Comparison of ENCODE assay signal across 8 mouse cellular contexts in genomic region chr10:57841638-57842509, GRCm38 (mm10). TPM values are rescaled to one million over a fixed set of nuclear protein-coding genes. Genes with fewer than 3 reads are reported as not detected.
DNase-seq lines count a peak whose midpoint lies in the region; ATAC-seq and TF ChIP-seq lines count a peak whose summit lies in the region.

No protein-coding gene starts in this region.

- no peaks in the 10 kb centered on the region for H3K36me3 ChIP-seq in MEL (ENCODE audit: control insufficient read depth in 1 of 2, insufficient read depth in 2 of 2, low read length in 2 of 2)
- no peaks in the 10 kb centered on the region for H3K36me3 ChIP-seq in forebrain, postnatal 0 days (ENCODE audit: insufficient read depth)
- H3K36me3 ChIP-seq in liver, embryonic 13.5 days, result no peaks in the 10 kb centered on the region
- no peaks in the 10 kb centered on the region for H3K36me3 ChIP-seq in neural tube, embryonic 14.5 days (ENCODE audit: control insufficient read depth, insufficient read depth, low read length)

- H3K4me3 ChIP-seq in MEL (ENCODE audit: control insufficient read depth in 1 of 2, insufficient read depth in 1 of 2, low read depth in 2 of 2, low read length in 2 of 2), result no peak overlapping the region
- no peak overlapping the region for H3K4me3 ChIP-seq in forebrain, postnatal 0 days (ENCODE audit: low read depth, low read length)
- H3K4me3 ChIP-seq in liver, embryonic 13.5 days (replicated peaks), result no peak overlapping the region
- H3K4me3 ChIP-seq in neural tube, embryonic 14.5 days (ENCODE audit: low read depth, low read length), result no peak overlapping the region

- no peak for TF ChIP-seq EP300 in MEL (IDR thresholded peaks at IDR 0.05; ENCODE audit: low read depth in 1 of 2, low read length in 2 of 2)

- ATAC-seq in forebrain, postnatal 0 days, result peak; percentile 71; the same call in 1 of the 2 replicates
- ATAC-seq in liver, embryonic 13.5 days (ENCODE audit: low read depth), result no peak
- peak; percentile 79 for ATAC-seq in neural tube, embryonic 14.5 days (ENCODE audit: low read depth)

- no peaks in the 10 kb centered on the region for H3K27me3 ChIP-seq in MEL (ENCODE audit: control insufficient read depth in 1 of 2, insufficient read depth in 2 of 2, low read length in 2 of 2)
- no peaks in the 10 kb centered on the region for H3K27me3 ChIP-seq in forebrain, postnatal 0 days (ENCODE audit: insufficient read depth, low read length)
- no peaks in the 10 kb centered on the region for H3K27me3 ChIP-seq in liver, embryonic 13.5 days
- no peaks in the 10 kb centered on the region for H3K27me3 ChIP-seq in neural tube, embryonic 14.5 days (ENCODE audit: control insufficient read depth, insufficient read depth, low read length)

- no peak overlapping the region for H3K9ac ChIP-seq in MEL (ENCODE audit: control insufficient read depth, low read depth, low read length, poor library complexity, severe bottlenecking)
- no peak overlapping the region for H3K9ac ChIP-seq in forebrain, postnatal 0 days
- H3K9ac ChIP-seq in liver, embryonic 13.5 days, result no peak overlapping the region
- no peak overlapping the region for H3K9ac ChIP-seq in neural tube, embryonic 14.5 days (replicated peaks; ENCODE audit: low read depth, low read length)

- no peaks in the 10 kb centered on the region for H3K79me2 ChIP-seq in MEL (ENCODE audit: control insufficient read depth, insufficient read depth, low read length, poor library complexity)

- H3K4me2 ChIP-seq in forebrain, postnatal 0 days (ENCODE audit: low read depth), result no peak overlapping the region
- H3K4me2 ChIP-seq in liver, embryonic 13.5 days, result no peak overlapping the region
- no peak overlapping the region for H3K4me2 ChIP-seq in neural tube, embryonic 14.5 days (ENCODE audit: low read depth, low read length)

- H3K9me3 ChIP-seq in MEL (replicated peaks; ENCODE audit: insufficient read depth, low read length), result no peaks in the 10 kb centered on the region
- H3K9me3 ChIP-seq in forebrain, postnatal 0 days (ENCODE audit: low read length), result no peaks in the 10 kb centered on the region
- H3K9me3 ChIP-seq in liver, embryonic 13.5 days (replicated peaks), result no peaks in the 10 kb centered on the region
- no peaks in the 10 kb centered on the region for H3K9me3 ChIP-seq in neural tube, embryonic 14.5 days (ENCODE audit: control insufficient read depth, low read length)

- H3K4me1 ChIP-seq in MEL (ENCODE audit: control insufficient read depth in 1 of 2, insufficient read depth in 2 of 2, low read length in 2 of 2), result no peaks in the 10 kb centered on the region
- no peaks in the 10 kb centered on the region for H3K4me1 ChIP-seq in forebrain, postnatal 0 days (ENCODE audit: insufficient read depth)
- no peaks in the 10 kb centered on the region for H3K4me1 ChIP-seq in liver, embryonic 13.5 days (replicated peaks)
- H3K4me1 ChIP-seq in neural tube, embryonic 14.5 days (ENCODE audit: control insufficient read depth, insufficient read depth, low read length), result no peaks in the 10 kb centered on the region

- DNase-seq in A20 (ENCODE audit: low read depth, low spot score), result peak; percentile 70
- peak; percentile 63 for DNase-seq in MEL (ENCODE audit: low read depth, low spot score)
- peak; percentile 54 to 60 for DNase-seq in cerebellum, adult 18-20 months
- DNase-seq in forebrain, postnatal 0 days, result peak; percentile 86
- DNase-seq in kidney, adult 8-10 months, result peak; percentile 33 to 56
- DNase-seq in liver, embryonic 13.5 days, result peak; percentile 5
- DNase-seq in thymus, postnatal 25 days, result peak; percentile 39

- no peak overlapping the region for H3K27ac ChIP-seq in MEL (ENCODE audit: control insufficient read depth, low read depth, low read length)
- no peak overlapping the region for H3K27ac ChIP-seq in forebrain, postnatal 0 days (ENCODE audit: low read depth, low read length)
- H3K27ac ChIP-seq in liver, embryonic 13.5 days, result no peak overlapping the region
- no peak overlapping the region for H3K27ac ChIP-seq in neural tube, embryonic 14.5 days (ENCODE audit: low read depth, low read length)

- peak; percentile 55 to 87 (median 64) for TF ChIP-seq CTCF in MEL (IDR thresholded peaks at IDR 0.05 in 2 of 3, conservative IDR thresholded peaks at IDR 0.05 in 1 of 3; ENCODE audit: control insufficient read depth in 1 of 3, insufficient read depth in 1 of 3, low read depth in 2 of 3, low read length in 3 of 3, poor library complexity in 1 of 3, severe bottlenecking in 1 of 3)
- peak; percentile 91 for TF ChIP-seq CTCF in forebrain, postnatal 0 days (IDR thresholded peaks at IDR 0.05; ENCODE audit: low read depth)

- TF ChIP-seq POLR2A in MEL (IDR thresholded peaks at IDR 0.05; ENCODE audit: control insufficient read depth in 1 of 2, insufficient read depth in 1 of 2, low read depth in 1 of 2, low read length in 2 of 2, poor library complexity in 1 of 2), result no peak

- WGBS in forebrain, postnatal 0 days, result 46% methylated on average over 8 of the region's 8 CpGs
- WGBS in liver, embryonic 13.5 days (ENCODE audit: insufficient replicate concordance), result 33% methylated on average over 8 of the region's 8 CpGs
- WGBS in neural tube, embryonic 14.5 days, result 42% methylated on average over 8 of the region's 8 CpGs

- peak; percentile 74 for TF ChIP-seq RAD21 in MEL (IDR thresholded peaks at IDR 0.05; ENCODE audit: low read depth, low read length)

TF ChIP-seq in MEL, 35 proteins besides CTCF, POLR2A, EP300 and RAD21:
- TF ChIP-seq MAFK (IDR thresholded peaks at IDR 0.05; ENCODE audit: borderline replicate concordance, low read depth, low read length) (no peak), SMC3 (IDR thresholded peaks at IDR 0.05; ENCODE audit: low read depth, low read length) (peak; percentile 91), ZMIZ1 (IDR thresholded peaks at IDR 0.05; ENCODE audit: low read depth, low read length) (no peak), MYB (IDR thresholded peaks at IDR 0.05; ENCODE audit: low read depth, low read length) (no peak), CHD2 (IDR thresholded peaks at IDR 0.05; ENCODE audit: low read length) (no peak), ZC3H11A (IDR thresholded peaks at IDR 0.05; ENCODE audit: low read depth, low read length) (peak; percentile 88), ELF1 (IDR thresholded peaks at IDR 0.05; ENCODE audit: low read depth, low read length) (no peak), USF2 (IDR thresholded peaks at IDR 0.05; ENCODE audit: borderline replicate concordance in 1 of 2, insufficient read depth in 1 of 2, low read depth in 1 of 2, low read length in 2 of 2) (no peak), TCF12 (IDR thresholded peaks at IDR 0.05; ENCODE audit: low read depth, low read length) (0 out of 2 replicates have a peak, but pooled peaks have one; percentile 10), RCOR1 (IDR thresholded peaks at IDR 0.05; ENCODE audit: low read depth, low read length) (no peak), E2F4 (IDR thresholded peaks at IDR 0.05; ENCODE audit: borderline replicate concordance, low read depth, low read length) (no peak), POLR2AphosphoS5 (IDR thresholded peaks at IDR 0.05; ENCODE audit: borderline replicate concordance, low read depth, low read length) (no peak)
TF ChIP-seq in MEL: peak in this region for 3.

RNA-seq across cellular contexts. Expression of gene Smpdl3a, which starts 47.7 kb away (rescaled TPM):
- total RNA-seq in MEL (2012; rRNA removed), result 0.04 TPM in 1 of 2 replicates, not detected in the other
- polyA plus RNA-seq in MEL (2012; ENCODE audit: insufficient read depth in 1 of 2, insufficient read length in 2 of 2, low read depth in 1 of 2, low replicate concordance in 2 of 2, missing spikeins in 1 of 2), result not detected
- 31.0 and 32.5 TPM in 2 replicates for total RNA-seq in forebrain, postnatal 0 days (2014; rRNA removed)
- 37.0 and 38.6 TPM in 2 replicates for polyA plus RNA-seq in forebrain, postnatal 0 days (2015; fragmentation: Nextera tagmentation; extraction: Ambion mirVana)
- 15.2 and 15.3 TPM in 2 replicates for polyA plus RNA-seq in liver, embryonic 13.5 days (2015; fragmentation: Nextera tagmentation; extraction: Ambion mirVana)
- 42.2 and 43.4 TPM in 2 replicates for polyA plus RNA-seq in neural tube, embryonic 14.5 days (2014; fragmentation: Nextera tagmentation; extraction: Ambion mirVana)

RNA-seq across cellular contexts. Expression of gene Fabp7, which starts 57.2 kb away (rescaled TPM):
- total RNA-seq in MEL (2012; rRNA removed), result 12.7 and 26.4 TPM in 2 replicates
- 1 to 10 TPM in 1 of 2 experiments, not detected in 1; 4.1 TPM for polyA plus RNA-seq in MEL (2012; ENCODE audit: insufficient read depth in 1 of 2, insufficient read length in 2 of 2, low read depth in 1 of 2, low replicate concordance in 2 of 2, missing spikeins in 1 of 2)
- 1,177 and 1,333 TPM in 2 replicates for total RNA-seq in forebrain, postnatal 0 days (2014; rRNA removed)
- 2,604 and 2,926 TPM in 2 replicates for polyA plus RNA-seq in forebrain, postnatal 0 days (2015; fragmentation: Nextera tagmentation; extraction: Ambion mirVana)
- polyA plus RNA-seq in liver, embryonic 13.5 days (2015; fragmentation: Nextera tagmentation; extraction: Ambion mirVana), result 2.1 and 2.2 TPM in 2 replicates
- polyA plus RNA-seq in neural tube, embryonic 14.5 days (2014; fragmentation: Nextera tagmentation; extraction: Ambion mirVana), result 2,216 and 2,237 TPM in 2 replicates

Comparison
In these comparisons a context has a peak if more than half of its experiments do, and no peak if none do; other contexts are left out.
1. DNase-seq: peak in every context shown above with its lines; median percentile 86 in forebrain, postnatal 0 days; 70 in A20; 63 in MEL; 57 in cerebellum, adult 18-20 months; 44 in kidney, adult 8-10 months; 39 in thymus, postnatal 25 days; 5 in liver, embryonic 13.5 days.
2. RNA of gene Smpdl3a, which starts 47.7 kb away (polyA plus RNA-seq): 42.2 to 43.4 TPM in neural tube, embryonic 14.5 days, 37.0 to 38.6 TPM in forebrain, postnatal 0 days and 15.2 to 15.3 TPM in liver, embryonic 13.5 days; not detected in MEL; every median in the first group is over 10 times any median in the second.
3. RNA of gene Fabp7, which starts 57.2 kb away (polyA plus RNA-seq): 2,604 to 2,926 TPM in forebrain, postnatal 0 days and 2,216 to 2,237 TPM in neural tube, embryonic 14.5 days; 4.1 TPM in MEL and 2.1 to 2.2 TPM in liver, embryonic 13.5 days; every median in the first group is over 100 times any median in the second.